Mouse (Mus musculus) right cerebral cortex, postnatal 4 days (tissue): ENCODE results near the gene Nsmce1.

Experiments
- DNase-seq: peaks from one replicate; pipeline ENCODE4 v3.0.0-alpha.2; 2022

Nsmce1 gene

GRCm38 (mm10) chr7:125490947-125491735 lies at the start of gene Nsmce1:
TSS of gene Nsmce1 (minus strand) at chr7:125491596.
- DNase-seq: peak; percentile 91

GRCm38 (mm10) chr7:125541026-125541425 lies 49.6 kb upstream of the Nsmce1 start:
- DNase-seq: no peak

- no peak for DNase-seq
Observed at GRCm38 (mm10) chr7:125539351-125539750, 48.0 kb upstream of the Nsmce1 start.

GRCm38 (mm10) chr7:125527901-125528580 lies 36.6 kb upstream of the Nsmce1 start:
- DNase-seq: no peak

GRCm38 (mm10) chr7:125527186-125527585 lies 35.8 kb upstream of the Nsmce1 start:
- DNase-seq: no peak

- DNase-seq: no peak
Observed at GRCm38 (mm10) chr7:125523051-125523450, 31.7 kb upstream of the Nsmce1 start.

- no peak for DNase-seq
Observed at GRCm38 (mm10) chr7:125519715-125520114, 28.3 kb upstream of the Nsmce1 start.

GRCm38 (mm10) chr7:125517470-125517869 lies 26.1 kb upstream of the Nsmce1 start:
- no peak for DNase-seq

GRCm38 (mm10) chr7:125516723-125517122 lies 25.3 kb upstream of the Nsmce1 start:
- no peak for DNase-seq

GRCm38 (mm10) chr7:125515081-125515853 lies 23.9 kb upstream of the Nsmce1 start:
- DNase-seq: no peak

GRCm38 (mm10) chr7:125511852-125512251 lies 20.5 kb upstream of the Nsmce1 start:
- no peak for DNase-seq

- DNase-seq: no peak
Observed at GRCm38 (mm10) chr7:125511432-125511831, 20.0 kb upstream of the Nsmce1 start.

- DNase-seq: no peak
Observed at GRCm38 (mm10) chr7:125507279-125507678, 15.9 kb upstream of the Nsmce1 start.

- no peak for DNase-seq
Observed at GRCm38 (mm10) chr7:125505568-125505967, 14.2 kb upstream of the Nsmce1 start.

GRCm38 (mm10) chr7:125504618-125505017 lies 13.2 kb upstream of the Nsmce1 start:
- DNase-seq: no peak

- DNase-seq: no peak
Observed at GRCm38 (mm10) chr7:125503374-125504092, 12.1 kb upstream of the Nsmce1 start.

- DNase-seq: no peak
Observed at GRCm38 (mm10) chr7:125500879-125501278, 9.5 kb upstream of the Nsmce1 start.

- DNase-seq: no peak
Observed at GRCm38 (mm10) chr7:125499927-125500868, 8.8 kb upstream of the Nsmce1 start.

- DNase-seq: no peak
Observed at GRCm38 (mm10) chr7:125495864-125496440, 4.6 kb upstream of the Nsmce1 start.

- DNase-seq: no peak
Observed at GRCm38 (mm10) chr7:125492551-125492950, 1.2 kb upstream of the Nsmce1 start.

GRCm38 (mm10) chr7:125491760-125492159 lies 364 bp upstream of the Nsmce1 start:
- DNase-seq: no peak
